ENCODE assay signal across 8 mouse cellular contexts in genomic region chr2:154426188-154426904, GRCm38 (mm10). TPM values are rescaled to one million over a fixed set of nuclear protein-coding genes. Genes with fewer than 3 reads are reported as not detected.
DNase-seq lines count a peak whose midpoint lies in the region; ATAC-seq and TF ChIP-seq lines count a peak whose summit lies in the region.

No protein-coding gene starts in this region.

- DNase-seq in testis, postnatal 10 days (ENCODE audit: low spot score): no peak
- DNase-seq in liver, embryonic 14.5 days (ENCODE audit: low read depth in 3 of 3, low spot score in 3 of 3): no peak
- no peak for DNase-seq in stomach, postnatal 0 days (ENCODE audit: low spot score)
- no peak for DNase-seq in urinary bladder, postnatal 4 days (ENCODE audit: low spot score in 2 of 2)

- H3K9me3 ChIP-seq in erythroblast, embryonic 14.5 days (ENCODE audit: control insufficient read depth, low read length): no peaks in the 10 kb centered on the region
- no peaks in the 10 kb centered on the region for H3K9me3 ChIP-seq in liver, embryonic 14.5 days (ENCODE audit: control insufficient read depth, low read length)
- no peaks in the 10 kb centered on the region for H3K9me3 ChIP-seq in stomach, postnatal 0 days (ENCODE audit: control insufficient read depth, low read length)

- H3K4me1 ChIP-seq in erythroblast, embryonic 14.5 days (ENCODE audit: control insufficient read depth): peaks cover 5% of the 10 kb centered on the region
- peaks cover 13% of the 10 kb centered on the region for H3K4me1 ChIP-seq in testis, adult 2 months (ENCODE audit: control insufficient read depth, insufficient read depth, low read length)
- no peaks in the 10 kb centered on the region for H3K4me1 ChIP-seq in liver, embryonic 14.5 days (replicated peaks; ENCODE audit: control insufficient read depth in 2 of 2, insufficient read depth in 2 of 2, low read length in 1 of 2)
- no peaks in the 10 kb centered on the region for H3K4me1 ChIP-seq in stomach, postnatal 0 days (replicated peaks; ENCODE audit: control insufficient read depth, insufficient read depth)

- no peak for TF ChIP-seq CTCF in testis, adult 2 months (IDR thresholded peaks at IDR 0.05; ENCODE audit: control insufficient read depth, insufficient read depth, insufficient replicate concordance, low read depth, low read length)
- TF ChIP-seq CTCF in liver, embryonic 14.5 days (IDR thresholded peaks at IDR 0.05; ENCODE audit: low read depth): no peak
- no peak for TF ChIP-seq CTCF in stomach, postnatal 0 days (IDR thresholded peaks at IDR 0.05; ENCODE audit: low read depth)

- H3K4me2 ChIP-seq in liver, embryonic 14.5 days (ENCODE audit: low read depth): peak overlapping the region; percentile 45
- peak overlapping the region; percentile 55 for H3K4me2 ChIP-seq in stomach, postnatal 0 days (replicated peaks; ENCODE audit: low read depth)

- H3K36me3 ChIP-seq in erythroblast, embryonic 14.5 days (ENCODE audit: control insufficient read depth): no peaks in the 10 kb centered on the region
- no peaks in the 10 kb centered on the region for H3K36me3 ChIP-seq in testis, adult 2 months (ENCODE audit: control insufficient read depth, insufficient read depth, low read length)
- H3K36me3 ChIP-seq in liver, embryonic 14.5 days (replicated peaks; ENCODE audit: control insufficient read depth, insufficient read depth, low read depth): no peaks in the 10 kb centered on the region
- no peaks in the 10 kb centered on the region for H3K36me3 ChIP-seq in stomach, postnatal 0 days (ENCODE audit: control insufficient read depth, insufficient read depth, low read length)

- peak overlapping the region; percentile 14 for H3K4me3 ChIP-seq in erythroblast, embryonic 14.5 days (replicated peaks)
- peak overlapping the region; percentile 92 for H3K4me3 ChIP-seq in testis, adult 2 months (ENCODE audit: control insufficient read depth, low read depth, low read length)
- no peak overlapping the region for H3K4me3 ChIP-seq in liver, embryonic 14.5 days (ENCODE audit: insufficient read depth in 1 of 2, low read depth in 2 of 2, low read length in 2 of 2)
- peak overlapping the region; percentile 31 for H3K4me3 ChIP-seq in stomach, postnatal 0 days (ENCODE audit: low read depth, low read length)

- H3K27ac ChIP-seq in testis, adult 2 months (ENCODE audit: control insufficient read depth, insufficient read depth, low read depth, low read length): peak overlapping the region; percentile 97
- no peak overlapping the region for H3K27ac ChIP-seq in liver, embryonic 14.5 days
- H3K27ac ChIP-seq in stomach, postnatal 0 days (replicated peaks): no peak overlapping the region

- WGBS in liver, embryonic 14.5 days (ENCODE audit: insufficient replicate concordance): 13% methylated on average over 25 of the region's 25 CpGs
- 15% methylated on average over 25 of the region's 25 CpGs for WGBS in stomach, postnatal 0 days

- TF ChIP-seq EP300 in liver, embryonic 14.5 days (IDR thresholded peaks at IDR 0.05; ENCODE audit: low read depth): no peak
- no peak for TF ChIP-seq EP300 in stomach, postnatal 0 days (optimal IDR thresholded peaks at IDR 0.05)

- H3K9ac ChIP-seq in liver, embryonic 14.5 days (replicated peaks): no peak overlapping the region
- H3K9ac ChIP-seq in stomach, postnatal 0 days (ENCODE audit: low read length): peak overlapping the region; percentile 60

- TF ChIP-seq POLR2A in testis, adult 2 months (IDR thresholded peaks at IDR 0.05; ENCODE audit: control insufficient read depth, low read depth, low read length): peak; percentile 68

- ATAC-seq in erythroblast, adult 5-6 weeks (replicated peaks; ENCODE audit: low FRiP score, poor library complexity, severe bottlenecking): no peak
- no peak for ATAC-seq in liver, embryonic 14.5 days (ENCODE audit: insufficient read depth)
- no peak for ATAC-seq in stomach, postnatal 0 days (ENCODE audit: low FRiP score, low TSS enrichment)
- ATAC-seq in frontal cortex, adult (ENCODE audit: low TSS enrichment): no peak

- peaks cover 33% of the 10 kb centered on the region for H3K27me3 ChIP-seq in erythroblast, embryonic 14.5 days (ENCODE audit: control insufficient read depth)
- no peaks in the 10 kb centered on the region for H3K27me3 ChIP-seq in testis, adult 2 months (ENCODE audit: control insufficient read depth, insufficient read depth, low read length)
- no peaks in the 10 kb centered on the region; the same call in 1 of the 2 replicates for H3K27me3 ChIP-seq in liver, embryonic 14.5 days (ENCODE audit: control insufficient read depth, insufficient read depth, low read length)
- H3K27me3 ChIP-seq in stomach, postnatal 0 days (ENCODE audit: control insufficient read depth, insufficient read depth, low read length): no peaks in the 10 kb centered on the region

RNA-seq across cellular contexts. Expression of gene Cbfa2t2, which starts 9.9 kb away (rescaled TPM):
- 0.19 and 0.24 TPM in 2 replicates for polyA plus RNA-seq in erythroblast, embryonic 14.5 days (2012)
- 5.6 and 8.5 TPM in 2 replicates for total RNA-seq in erythroblast, adult 5-6 weeks (2015; ENCODE audit: low replicate concordance)
- 2.9 and 9.5 TPM in 2 replicates for total RNA-seq in erythroblast, adult 5-6 weeks (2017; ENCODE audit: low replicate concordance)
- 10.2 and 12.6 TPM in 2 replicates for polyA plus RNA-seq in testis, adult 2 months (2012; rRNA removed)
- polyA plus RNA-seq in liver, embryonic 14.5 days (2012; rRNA removed): 3.2 and 4.1 TPM in 2 replicates
- 5.3 and 5.8 TPM in 2 replicates for polyA plus RNA-seq in liver, embryonic 14.5 days (2014; fragmentation: Nextera tagmentation; extraction: Ambion mirVana)
- polyA plus RNA-seq in stomach, postnatal 0 days (2015; fragmentation: Nextera tagmentation; extraction: Ambion mirVana): 10.3 and 10.4 TPM in 2 replicates

RNA-seq across cellular contexts. Expression of gene Snta1, which starts 18.4 kb away (rescaled TPM):
- 0.07 and 0.08 TPM in 2 replicates for polyA plus RNA-seq in erythroblast, embryonic 14.5 days (2012)
- total RNA-seq in erythroblast, adult 5-6 weeks (2015; ENCODE audit: low replicate concordance): not detected in 2 replicates
- total RNA-seq in erythroblast, adult 5-6 weeks (2017; ENCODE audit: low replicate concordance): 0.17 and 0.56 TPM in 2 replicates
- polyA plus RNA-seq in testis, adult 2 months (2012; rRNA removed): 5.7 and 7.2 TPM in 2 replicates
- polyA plus RNA-seq in liver, embryonic 14.5 days (2012; rRNA removed): 1.5 and 1.6 TPM in 2 replicates
- polyA plus RNA-seq in liver, embryonic 14.5 days (2014; fragmentation: Nextera tagmentation; extraction: Ambion mirVana): 0.64 and 0.70 TPM in 2 replicates
- 6.7 and 7.2 TPM in 2 replicates for polyA plus RNA-seq in stomach, postnatal 0 days (2015; fragmentation: Nextera tagmentation; extraction: Ambion mirVana)

RNA-seq across cellular contexts. Expression of gene Cdk5rap1, which starts 53.5 kb away (rescaled TPM):
- 0.02 and 0.05 TPM in 2 replicates for polyA plus RNA-seq in erythroblast, embryonic 14.5 days (2012)
- 5.9 and 13.1 TPM in 2 replicates for total RNA-seq in erythroblast, adult 5-6 weeks (2015; ENCODE audit: low replicate concordance)
- total RNA-seq in erythroblast, adult 5-6 weeks (2017; ENCODE audit: low replicate concordance): 12.7 and 21.5 TPM in 2 replicates
- polyA plus RNA-seq in testis, adult 2 months (2012; rRNA removed): 3.1 and 5.0 TPM in 2 replicates
- 7.5 and 10.0 TPM in 2 replicates for polyA plus RNA-seq in liver, embryonic 14.5 days (2012; rRNA removed)
- 4.2 and 9.5 TPM in 2 replicates for polyA plus RNA-seq in liver, embryonic 14.5 days (2014; fragmentation: Nextera tagmentation; extraction: Ambion mirVana)
- polyA plus RNA-seq in stomach, postnatal 0 days (2015; fragmentation: Nextera tagmentation; extraction: Ambion mirVana): 6.2 and 25.9 TPM in 2 replicates

Comparison
In these comparisons a context has a peak if more than half of its experiments do, and no peak if none do; other contexts are left out.
1. H3K4me3 ChIP-seq: peak in erythroblast, embryonic 14.5 days (single experiment), testis, adult 2 months (single experiment) and stomach, postnatal 0 days (single experiment); none in liver, embryonic 14.5 days (0 of 2).